Mouse (Mus musculus) cerebellum, adult 2 months (tissue): ENCODE measurements around the gene Cacna1d.

Experiments used
- CTCF ChIP-seq: fragments of 200-500 bp; IDR thresholded peaks from 2 replicates; pipeline ENCODE4 v1.5.1; 2011; ENCODE audit warnings: low read depth, mild to moderate bottlenecking, control low read depth, low read length, moderate library complexity, borderline replicate concordance; ENCODE audit not compliant: insufficient read depth
- POLR2A ChIP-seq: fragments of 200-500 bp; IDR thresholded peaks from 2 replicates; pipeline ENCODE4 v1.6.1; 2011; ENCODE audit warnings: low read length, control low read depth, borderline replicate concordance; ENCODE audit not compliant: insufficient read depth

GRCm38 (mm10) chr14:30455801-30456595 is 35.3 kb downstream of the Cacna1d start:
- no peak for TF ChIP-seq POLR2A
- no peak for TF ChIP-seq CTCF
